Mouse (Mus musculus) left cerebral cortex, postnatal 25 days (tissue): ENCODE results near the gene Gm3839. TPM values are rescaled to one million over a fixed set of nuclear protein-coding genes. Genes with fewer than 3 reads are reported as not detected.
"Not testable (repeated sequence)": the region's sequence is repeated elsewhere in the genome, so short reads cannot be mapped to it uniquely, and the experiment has no call there.

Experiments used
- DNase-seq, 2 experiments: peaks; one replicate each; pipeline ENCODE4 v3.0.0; 2022; ENCODE audit warnings: low spot score in 2 of 2, mixed read lengths in 1 of 2
- intact Hi-C: fragments of 180-260 bp; cut with DNase I; formaldehyde crosslinking; loops from one replicate; pipeline ENCODE4 v1.15.1; 2025
- microRNA-seq, 2 experiments: library from miRNA; unstranded; fragments of <30 nt; microRNA quantifications; one replicate each; pipeline ENCODE4 v1.2.0; 2022
- total RNA-seq, 2 experiments: library from RNA; stranded (reverse); gene quantifications; 2 replicates each; pipeline ENCODE4 v1.2.3; 2021

The Gm3839 gene
- 1 to 10 TPM; 1.1 to 1.2 TPM for total RNA-seq

DNA sequence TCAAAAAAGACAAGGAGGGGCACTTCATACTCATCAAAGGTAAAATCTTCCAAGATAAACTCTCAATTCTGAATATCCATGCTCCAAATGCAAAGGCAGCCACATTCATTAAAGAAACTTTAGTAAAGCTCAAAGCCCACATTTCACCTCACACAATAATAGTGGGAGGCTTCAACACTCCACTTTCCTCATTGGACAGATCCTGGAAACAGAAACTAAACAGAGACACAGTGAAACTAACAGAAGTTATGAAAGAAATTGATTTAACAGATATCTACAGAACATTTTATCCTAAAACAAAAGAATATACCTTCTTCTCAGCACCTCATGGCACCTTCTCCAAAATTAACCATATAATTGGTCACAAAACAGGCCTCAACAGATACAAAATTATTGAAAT, at the start of gene Gm3839:
TSS of gene Gm3839 (minus strand) at position 101 of the 400 bp plus-strand sequence.
- DNase-seq, intact Hi-C loops: not testable (repeated sequence)

DNA sequence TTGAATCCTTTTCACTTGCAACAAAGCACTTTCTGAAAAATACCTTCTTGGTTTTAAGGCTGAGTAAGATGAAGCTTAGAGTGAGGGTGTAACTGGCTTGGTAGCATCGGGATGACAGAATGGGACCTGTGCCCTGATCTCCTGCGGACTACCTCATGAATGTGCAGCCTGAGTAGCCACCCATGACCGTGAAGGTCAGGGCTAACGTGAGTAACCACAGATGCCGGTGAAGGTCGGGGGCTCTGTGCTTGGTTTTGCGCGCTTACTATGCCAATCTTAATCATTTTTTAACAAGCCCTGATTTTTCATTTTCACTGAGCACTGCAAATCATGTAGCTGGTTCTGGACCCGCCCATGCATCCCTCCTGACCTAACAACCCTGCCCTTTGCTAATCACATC, 49.1 kb upstream of the Gm3839 start:
- intact Hi-C loops, result no loop called here
- no peak for DNase-seq

DNA sequence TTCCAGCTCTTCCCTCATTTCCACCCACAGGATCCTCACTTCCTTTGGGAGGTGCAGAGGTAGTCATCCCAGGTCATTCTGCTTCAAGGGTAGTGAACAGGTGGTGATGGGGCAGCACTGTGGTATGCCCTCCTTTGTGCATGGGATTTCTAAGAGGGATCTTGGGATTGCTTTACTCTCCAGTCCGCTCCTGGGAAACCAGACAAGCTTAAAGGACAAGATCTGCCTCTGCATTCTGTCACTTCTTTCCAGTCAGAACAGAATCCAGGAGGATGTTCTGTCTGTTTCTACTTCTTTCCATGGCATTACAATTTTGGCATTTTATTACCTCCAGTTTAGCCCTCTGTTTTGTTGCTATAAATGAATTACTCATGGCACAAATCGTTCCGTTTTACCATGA, 21.3 kb upstream of the Gm3839 start:
- intact Hi-C loops, result no loop called here
- no peak for DNase-seq

DNA sequence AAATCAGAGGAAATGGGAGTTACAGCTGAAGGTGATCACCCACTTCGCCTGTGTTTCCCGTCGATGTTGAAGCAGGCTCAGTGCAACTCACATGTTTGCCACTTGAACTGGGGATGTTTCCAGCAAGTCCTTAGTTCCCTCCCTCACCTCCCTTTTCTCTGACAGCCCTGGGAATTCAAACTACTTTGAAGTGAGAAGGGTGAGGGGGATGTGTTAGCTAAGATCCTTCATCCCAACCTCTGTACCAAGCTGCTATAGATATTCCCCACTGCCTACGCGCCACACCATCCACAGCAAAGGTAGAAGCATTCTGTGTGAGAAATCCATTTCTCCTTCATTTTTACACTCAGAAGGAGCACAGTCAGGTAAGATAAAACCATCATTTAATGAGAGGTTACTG, 18.7 kb upstream of the Gm3839 start:
- intact Hi-C loops, result no loop called here
- peak in 1 of 2 experiments; percentile 81 for DNase-seq

DNA sequence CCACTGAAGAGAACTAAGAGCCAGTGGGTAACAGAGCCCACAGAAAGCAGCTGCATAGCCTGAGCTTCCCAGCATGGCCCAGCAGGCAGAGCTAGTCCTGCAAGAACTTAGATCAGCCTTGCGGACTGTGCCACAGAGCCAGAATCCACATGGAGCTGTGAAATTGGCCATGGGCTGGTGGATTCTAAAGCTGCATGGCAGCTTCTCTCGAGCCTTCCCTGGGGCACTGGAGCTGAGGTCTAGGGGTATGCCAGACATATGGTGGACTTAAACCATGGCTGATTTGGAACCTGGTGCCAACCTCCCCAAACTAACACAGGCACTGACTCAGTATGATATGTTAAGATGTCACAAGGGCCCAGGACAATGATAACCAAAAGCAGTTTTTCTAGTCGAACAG, 10.4 kb downstream of the Gm3839 start:
- intact Hi-C loops, result no loop called here
- DNase-seq, result no peak

DNA sequence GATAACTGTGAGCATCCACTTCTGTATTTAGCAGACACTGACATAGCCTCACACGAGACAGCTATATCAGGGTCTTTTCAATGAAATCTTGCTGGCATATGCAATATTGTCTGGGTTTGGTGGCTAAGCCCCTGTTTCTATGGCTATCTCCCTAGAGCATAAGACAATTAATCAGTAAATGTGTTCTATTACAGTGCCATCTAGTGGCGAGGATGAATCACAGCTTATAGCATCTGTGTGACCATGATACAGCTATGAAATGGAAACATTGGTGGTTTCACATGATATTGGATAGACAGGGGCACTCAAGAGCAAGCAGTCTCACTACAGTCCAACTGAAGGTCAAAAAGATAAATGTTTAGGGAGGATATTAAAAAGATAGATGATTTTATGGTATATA, 26.5 kb downstream of the Gm3839 start:
- intact Hi-C loops, result no loop called here
- DNase-seq, result no peak

DNA sequence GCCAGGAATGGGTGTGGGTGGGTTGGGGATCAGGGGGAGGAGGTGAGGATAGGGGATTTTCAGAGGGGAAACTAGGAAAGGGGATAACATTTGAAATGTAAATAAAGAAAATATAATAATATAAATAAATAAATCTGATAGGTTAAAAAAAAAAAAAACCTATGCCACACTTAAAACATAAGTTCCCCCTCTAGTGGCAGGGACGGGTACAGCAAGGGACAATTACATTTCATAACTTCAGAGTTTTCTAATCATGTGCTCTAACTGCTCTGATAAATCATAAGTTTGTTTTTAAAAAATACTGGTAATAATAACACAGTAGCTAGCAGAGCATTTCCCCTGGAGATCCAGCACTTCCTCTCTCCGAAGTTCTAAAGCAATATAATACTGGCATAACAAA, 49.4 kb downstream of the Gm3839 start:
- peak; percentile 7 to 32 for DNase-seq
- intact Hi-C loops, result no loop called here

DNA sequence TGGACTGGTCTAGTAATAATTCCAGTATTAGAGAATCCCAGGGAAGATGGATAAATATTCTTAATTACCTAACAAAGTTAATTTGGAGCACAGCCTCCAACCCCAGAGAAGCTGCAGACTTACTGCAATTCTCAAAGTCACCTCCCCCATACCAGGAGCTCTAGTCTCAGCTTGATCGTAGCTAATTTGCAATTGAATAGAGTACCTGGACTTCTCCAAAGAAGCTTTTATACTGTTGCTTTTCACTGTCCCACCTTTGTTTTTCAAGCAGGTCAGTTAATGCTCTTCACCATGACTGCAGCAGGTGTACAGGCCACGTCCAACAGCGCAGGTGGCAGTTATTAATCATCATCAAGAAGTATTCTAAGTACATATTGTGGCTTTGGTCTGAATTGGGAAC, 68.6 kb downstream of the Gm3839 start:
- intact Hi-C loops, result not testable (repeated sequence)

DNA sequence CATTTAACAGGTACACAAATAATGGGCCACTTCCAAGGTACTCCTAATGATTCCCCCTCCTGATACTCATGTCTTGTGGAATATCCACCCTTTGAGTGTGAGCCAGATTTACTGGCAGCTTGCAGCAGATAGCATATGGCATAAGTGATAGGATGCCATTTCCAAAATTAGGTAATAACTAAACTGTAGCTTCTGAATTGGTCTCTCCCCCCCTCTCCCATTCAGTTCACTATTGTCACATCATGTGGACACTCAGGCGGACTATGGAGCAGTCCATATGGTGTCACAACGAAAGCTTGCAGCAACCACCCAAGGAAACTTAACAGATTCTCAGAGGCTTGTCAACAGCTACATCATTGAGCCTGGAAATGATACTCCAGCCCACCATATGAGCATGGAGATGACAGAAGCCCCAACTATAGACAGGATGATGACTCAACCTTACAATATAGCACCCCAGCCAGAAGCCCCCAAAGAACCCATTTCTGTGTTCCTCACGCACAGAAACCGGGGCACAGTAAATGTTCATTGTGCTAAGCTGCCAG, 99.3 kb downstream of the Gm3839 start:
- intact Hi-C loops, result no loop called here
- peak in 1 of 2 experiments; percentile 45 for DNase-seq

More for the DNA sequence above, 68.6 kb downstream of the Gm3839 start:
- DNase-seq, result not testable (repeated sequence)

DNA sequence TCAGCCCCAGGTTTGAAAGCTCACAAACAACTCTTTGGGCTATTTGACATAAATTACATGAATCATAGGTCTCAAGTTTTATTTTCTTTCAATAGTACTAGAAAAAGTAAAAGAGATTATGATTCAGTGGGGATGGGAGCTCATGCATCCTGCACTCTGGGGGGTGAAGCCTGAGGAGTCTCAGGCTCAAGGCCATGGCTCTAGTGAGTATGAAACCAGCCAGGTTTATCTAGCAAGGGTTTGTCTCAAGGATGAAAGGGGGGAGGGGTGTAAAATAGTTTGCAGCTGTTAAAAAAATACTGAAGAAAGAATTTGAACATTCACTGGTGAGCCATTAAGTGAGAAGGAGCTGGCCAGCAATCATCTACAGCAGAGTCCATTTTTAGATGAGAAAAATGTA, 108.5 kb downstream of the Gm3839 start:
- intact Hi-C loops, result no loop called here

DNA sequence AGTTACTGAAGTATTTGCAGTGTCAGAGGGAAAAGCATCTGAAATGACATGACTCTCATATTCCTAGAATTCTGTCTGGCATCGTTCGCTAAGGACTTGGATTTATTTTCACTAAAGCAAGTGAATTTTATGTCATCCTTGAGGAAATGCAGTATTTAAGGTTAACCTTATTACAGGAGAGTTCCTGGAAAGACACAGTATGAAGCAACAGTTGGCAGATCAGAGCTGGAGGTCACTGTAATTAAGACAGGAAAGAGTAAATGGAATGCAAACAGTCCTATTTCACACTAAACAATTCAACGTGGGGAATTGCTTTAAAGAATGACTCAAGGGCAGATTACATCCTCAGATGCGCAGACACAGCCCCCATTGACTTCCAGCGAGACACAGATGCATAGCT, 112.0 kb downstream of the Gm3839 start:
- intact Hi-C loops, result no loop called here
- DNase-seq, result no peak

More for the DNA sequence above, 108.5 kb downstream of the Gm3839 start:
- DNase-seq, result no peak

DNA sequence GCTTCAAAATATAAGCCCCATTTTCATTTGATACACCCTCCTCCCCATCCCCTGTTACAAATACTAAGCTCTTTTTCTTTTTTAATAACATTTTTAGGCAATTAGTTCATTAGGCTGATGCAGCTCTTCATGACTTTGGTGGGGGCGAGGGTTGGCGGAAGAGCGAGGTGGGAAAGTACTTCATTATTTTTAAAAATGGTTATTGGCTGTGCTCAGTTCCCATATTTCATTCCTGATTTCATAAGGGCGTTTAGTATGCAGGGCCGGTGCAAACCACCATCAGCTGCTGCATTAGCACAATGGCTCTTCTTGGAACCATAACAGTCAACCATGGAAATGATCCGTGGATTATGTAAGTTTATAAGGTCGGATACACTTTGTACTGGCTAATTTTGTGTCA, 124.4 kb downstream of the Gm3839 start:
- intact Hi-C loops, result no loop called here
- no peak for DNase-seq

Small RNA genes lying within 50 kb of the gene (microRNA-seq; reads per million reads assigned to microRNA genes)
- 0 reads per million in 2 experiments for gene Mir5124b

Other genes starting within 250 kb of the Gm3839 start
- 1 to 10 TPM; 6.2 to 7.2 TPM for gene Fhit, start 194.7 kb downstream of the Gm3839 start, total RNA-seq
- gene Ptprg, start 196.8 kb upstream of the Gm3839 start, total RNA-seq, result 100 to 1,000 TPM in 1 of 2 experiments, 10 to 100 TPM in 1; 96.1 to 105 TPM